Mouse (Mus musculus) MEL (cell line): ENCODE measurements at regions not wholly inside any gene's neighbourhood (a gene's known extent, or its start where the extent isn't known, plus 50 kb on each side); places are given as distances from the start of the nearest gene placed in this dataset.

Source experiments
- DNase-seq: peaks from one replicate; pipeline ENCODE4 v3.0.0; 2011; ENCODE audit warnings: low read depth, low spot score
- H3K27ac ChIP-seq: 2 replicates; pipeline ENCODE4 v1.5.1; 2012; ENCODE audit warnings: low read depth, mild to moderate bottlenecking, control low read depth, low read length, moderate library complexity; ENCODE audit not compliant: control insufficient read depth
- H3K27me3 ChIP-seq, 2 experiments: fragments of 150-350 bp in 1 of 2; sonication (generic) in 1 of 2; 2 replicates each; pipeline ENCODE4 v1.6.1; 2012; ENCODE audit warnings: low read length in 2 of 2, mild to moderate bottlenecking in 2 of 2, improper control_type of control experiment in 1 of 2, moderate library complexity in 1 of 2; ENCODE audit not compliant: insufficient read depth in 2 of 2, control insufficient read depth in 1 of 2
- H3K36me3 ChIP-seq, 2 experiments: 2 replicates each; pipeline ENCODE4 v1.6.1; 2012 to 2014; ENCODE audit warnings: low read length in 2 of 2, improper control_type of control experiment in 1 of 2, inconsistent platforms in 1 of 2, mild to moderate bottlenecking in 1 of 2; ENCODE audit not compliant: insufficient read depth in 2 of 2, control insufficient read depth in 1 of 2
- H3K4me1 ChIP-seq, 2 experiments: fragments of 150-350 bp in 1 of 2; sonication (generic) in 1 of 2; 2 replicates each; pipeline ENCODE4 v1.6.1; 2012; ENCODE audit warnings: low read length in 2 of 2, improper control_type of control experiment in 1 of 2, mild to moderate bottlenecking in 1 of 2; ENCODE audit not compliant: insufficient read depth in 2 of 2, control insufficient read depth in 1 of 2
- H3K4me3 ChIP-seq, 2 experiments: fragments of 150-350 bp in 1 of 2; sonication (generic) in 1 of 2; 2 replicates each; pipeline ENCODE4 v1.5.1; 2012; ENCODE audit warnings: low read depth in 2 of 2, low read length in 2 of 2, mild to moderate bottlenecking in 2 of 2, moderate library complexity in 2 of 2, control low read depth in 1 of 2, improper control_type of control experiment in 1 of 2; ENCODE audit not compliant: control insufficient read depth in 1 of 2, insufficient read depth in 1 of 2
- H3K79me2 ChIP-seq: 2 replicates; pipeline ENCODE4 v1.6.1; 2012; ENCODE audit warnings: mild to moderate bottlenecking, low read length, moderate library complexity; ENCODE audit not compliant: control insufficient read depth, poor library complexity, insufficient read depth
- H3K9ac ChIP-seq: 2 replicates; pipeline ENCODE4 v1.6.1; 2012; ENCODE audit warnings: low read depth, mild to moderate bottlenecking, control low read depth, low read length, moderate library complexity; ENCODE audit not compliant: control insufficient read depth, poor library complexity, severe bottlenecking
- H3K9me3 ChIP-seq: fragments of 150-350 bp; sonication (generic); replicated peaks from 2 replicates; pipeline ENCODE4 v1.6.1; 2012; ENCODE audit warnings: mild to moderate bottlenecking, low read length, improper control_type of control experiment, moderate library complexity; ENCODE audit not compliant: insufficient read depth
- CHD2 ChIP-seq: IDR thresholded peaks from 2 replicates; pipeline ENCODE4 v1.6.1; 2011; ENCODE audit warnings: low read length, improper control_type of control experiment
- EP300 ChIP-seq, 2 experiments: IDR thresholded peaks; 2 replicates each; pipeline ENCODE4 v1.6.1; 2011; ENCODE audit warnings: improper control_type of control experiment in 2 of 2, low read length in 2 of 2, low read depth in 1 of 2, mild to moderate bottlenecking in 1 of 2
- GABPA ChIP-seq: IDR thresholded peaks from 2 replicates; pipeline ENCODE4 v1.6.1; 2012; ENCODE audit warnings: low read depth, mild to moderate bottlenecking, inconsistent platforms, low read length, improper control_type of control experiment, moderate library complexity
- GATA1 ChIP-seq: IDR thresholded peaks from 2 replicates; pipeline ENCODE4 v1.6.1; 2011; ENCODE audit warnings: low read depth, low read length, improper control_type of control experiment
- MAFK ChIP-seq: IDR thresholded peaks from 2 replicates; pipeline ENCODE4 v1.6.1; 2011; ENCODE audit warnings: low read depth, mild to moderate bottlenecking, low read length, improper control_type of control experiment, borderline replicate concordance
- MYB ChIP-seq: IDR thresholded peaks from 2 replicates; pipeline ENCODE4 v1.6.1; 2011; ENCODE audit warnings: mild to moderate bottlenecking, low read depth, low read length, improper control_type of control experiment
- NRF1 ChIP-seq: IDR thresholded peaks from 2 replicates; pipeline ENCODE4 v1.6.1; 2014; ENCODE audit warnings: low read depth, mild to moderate bottlenecking, inconsistent platforms, low read length, improper control_type of control experiment, moderate library complexity; ENCODE audit not compliant: poor library complexity, insufficient read depth, severe bottlenecking
- POLR2A ChIP-seq, 2 experiments: IDR thresholded peaks; 2 replicates each; pipeline ENCODE4 v1.6.1; 2011 to 2012; ENCODE audit warnings: low read length in 2 of 2, mild to moderate bottlenecking in 2 of 2, control low read depth in 1 of 2, improper control_type of control experiment in 1 of 2, low read depth in 1 of 2, moderate library complexity in 1 of 2; ENCODE audit not compliant: control insufficient read depth in 1 of 2, insufficient read depth in 1 of 2, poor library complexity in 1 of 2
- RAD21 ChIP-seq: IDR thresholded peaks from 2 replicates; pipeline ENCODE4 v1.6.1; 2011; ENCODE audit warnings: mild to moderate bottlenecking, low read depth, low read length, improper control_type of control experiment
- TBP ChIP-seq: IDR thresholded peaks from 2 replicates; pipeline ENCODE4 v1.8.0; 2011; ENCODE audit warnings: low read depth, low read length, improper control_type of control experiment
- ZC3H11A ChIP-seq: IDR thresholded peaks from 2 replicates; pipeline ENCODE4 v1.6.1; 2012; ENCODE audit warnings: low read depth, mild to moderate bottlenecking, inconsistent platforms, low read length, improper control_type of control experiment
- ZNF384 ChIP-seq: IDR thresholded peaks from 2 replicates; pipeline ENCODE4 v1.6.1; 2012; ENCODE audit warnings: low read depth, mild to moderate bottlenecking, inconsistent platforms, low read length, improper control_type of control experiment

- Histone ChIP-seq H3K27ac (no peak overlapping the region), H3K36me3 (no peaks in the 10 kb centered on the region), H3K4me3 (no peak overlapping the region), H3K27me3 (no peaks in the 10 kb centered on the region), H3K79me2 (no peaks in the 10 kb centered on the region), H3K9ac (no peak overlapping the region), H3K9me3 (no peaks in the 10 kb centered on the region), H3K4me1 (no peaks in the 10 kb centered on the region)
- no peak for DNase-seq
- no peak for TF ChIP-seq GABPA
- no peak for TF ChIP-seq MYB
- TF ChIP-seq POLR2A (IDR thresholded peaks at IDR 0.05; ENCODE audit: control insufficient read depth in 1 of 2, insufficient read depth in 1 of 2, low read depth in 1 of 2, low read length in 2 of 2, poor library complexity in 1 of 2), result no peak
- TF ChIP-seq CHD2, result no peak
These were observed 155.2 kb upstream of the Shcbp1 start for GRCm38 (mm10) chr8:4934551-4934950.

GRCm38 (mm10) chr8:4934035-4934434 is 154.7 kb upstream of the Shcbp1 start:
- H3K9ac ChIP-seq, result no peak overlapping the region
- TF ChIP-seq ZNF384 (no peak), GATA1 (no peak), CHD2 (no peak), ZC3H11A (no peak), TBP (no peak), MAFK (no peak), EP300 (IDR thresholded peaks at IDR 0.05; ENCODE audit: low read depth in 1 of 2, low read length in 2 of 2) (no peak), RAD21 (no peak), NRF1 (no peak)
- TF ChIP-seq, all 39 proteins: peak for 0
- H3K4me1 ChIP-seq, result no peaks in the 10 kb centered on the region
- no peak for DNase-seq
- no peaks in the 10 kb centered on the region for H3K27me3 ChIP-seq
- no peak overlapping the region for H3K27ac ChIP-seq
- no peak overlapping the region for H3K4me3 ChIP-seq
- no peaks in the 10 kb centered on the region for H3K9me3 ChIP-seq
- no peaks in the 10 kb centered on the region for H3K79me2 ChIP-seq
- no peaks in the 10 kb centered on the region for H3K36me3 ChIP-seq

GRCm38 (mm10) chr8:4916447-4916846 is 137.1 kb upstream of the Shcbp1 start:
- H3K4me3 ChIP-seq, result no peak overlapping the region
- no peaks in the 10 kb centered on the region for H3K4me1 ChIP-seq
- no peak for DNase-seq
- no peak overlapping the region for H3K27ac ChIP-seq
- no peak for TF ChIP-seq RAD21
- no peaks in the 10 kb centered on the region for H3K27me3 ChIP-seq
- no peaks in the 10 kb centered on the region for H3K79me2 ChIP-seq
- H3K9me3 ChIP-seq, result no peaks in the 10 kb centered on the region
- H3K36me3 ChIP-seq, result no peaks in the 10 kb centered on the region
- no peak overlapping the region for H3K9ac ChIP-seq
